Mouse (Mus musculus): ENCODE measurements around the gene Lrp5. TPM values are rescaled to one million over a fixed set of nuclear protein-coding genes. Genes with fewer than 3 reads are reported as not detected.

Gene Lrp5
- polyA plus RNA-seq, 1 experiment from 2014 or later = 3.6 TPM

DNA sequence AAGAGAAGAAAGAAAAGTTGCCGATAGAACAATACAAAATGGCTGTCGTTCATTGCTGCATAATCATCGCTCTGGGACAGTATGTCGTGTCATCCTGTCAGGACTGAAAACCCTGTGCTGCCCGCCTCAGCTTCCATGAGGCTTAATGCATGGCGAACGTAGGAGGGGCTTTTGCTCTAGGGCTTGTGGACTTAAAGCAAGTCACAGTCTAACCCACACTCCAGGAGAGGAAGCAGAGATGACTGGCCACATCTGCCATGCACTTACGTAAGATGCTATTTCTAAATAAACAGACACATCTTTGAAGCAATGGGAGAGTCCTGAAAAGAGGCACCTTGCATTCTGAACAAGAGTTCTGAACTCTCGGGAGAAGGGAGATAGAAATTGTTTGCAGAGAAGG is 36.8 kb upstream of the Lrp5 start:
- TF ChIP-seq CTCF (IDR thresholded peaks at IDR 0.05; ENCODE audit: low read depth) = no peak
- TF ChIP-seq EP300 (IDR thresholded peaks at IDR 0.05; ENCODE audit: low read depth) = no peak
- no peak for ATAC-seq
- WGBS (ENCODE audit: insufficient replicate concordance) = 80% methylated on average over 9 of the region's 9 CpGs

DNA sequence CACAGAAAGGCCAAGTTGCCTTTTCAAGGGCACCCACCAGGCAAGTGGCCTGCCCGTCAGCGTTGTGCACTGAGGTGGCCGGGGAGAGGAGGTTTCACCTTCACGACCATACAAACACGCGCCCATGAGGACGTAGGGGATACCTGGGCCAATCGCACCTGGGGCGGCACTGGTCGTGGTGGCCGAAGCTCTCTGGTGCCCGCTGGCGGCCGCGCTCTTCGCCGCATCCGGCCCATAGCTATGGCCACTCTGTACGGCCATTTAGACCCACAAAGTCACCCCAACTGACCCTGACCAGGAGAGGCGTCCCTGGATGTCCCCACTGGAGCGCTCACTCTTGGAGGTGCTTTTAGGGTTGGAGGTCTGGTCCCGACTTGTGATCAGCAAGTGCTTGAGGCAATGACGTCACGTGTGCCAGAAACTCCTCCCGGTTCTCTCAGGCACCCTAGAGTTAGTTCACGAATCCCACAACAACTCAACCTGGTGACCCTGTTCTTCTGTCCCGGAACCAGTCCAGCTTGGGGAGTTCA is 33.1 kb upstream of the Lrp5 start:
- WGBS (ENCODE audit: insufficient replicate concordance) = under 1% methylated on average over 27 of the region's 27 CpGs
- Histone ChIP-seq H3K9me3 (ENCODE audit: low read length) (peaks cover 3% of the 10 kb centered on the region; the same call in 1 of the 2 replicates), H3K36me3 (replicated peaks; ENCODE audit: insufficient read depth, low read length) (peaks cover 30% of the 10 kb centered on the region), H3K4me3 (ENCODE audit: low read depth, low read length) (peak overlapping the region; percentile 48), H3K27me3 (ENCODE audit: insufficient read depth, low read length) (no peaks in the 10 kb centered on the region), H3K9ac (replicated peaks) (peak overlapping the region; percentile 61), H3K4me2 (ENCODE audit: low read depth, low read length) (peak overlapping the region; percentile 87), H3K27ac (ENCODE audit: low read depth) (peak overlapping the region; percentile 76), H3K4me1 (ENCODE audit: insufficient read depth) (peaks cover 15% of the 10 kb centered on the region)
- DNase-seq = peak; percentile 81
- peak; percentile 78 for TF ChIP-seq CTCF (IDR thresholded peaks at IDR 0.05; ENCODE audit: low read depth)
- no peak for TF ChIP-seq EP300 (IDR thresholded peaks at IDR 0.05; ENCODE audit: low read depth)
- ATAC-seq = peak; percentile 85

More for the DNA sequence above, 36.8 kb upstream of the Lrp5 start:
- Histone ChIP-seq H3K9ac (replicated peaks) (no peak overlapping the region), H3K9me3 (ENCODE audit: low read length) (peaks cover 3% of the 10 kb centered on the region; the same call in 1 of the 2 replicates), H3K27me3 (ENCODE audit: insufficient read depth, low read length) (no peaks in the 10 kb centered on the region), H3K4me3 (ENCODE audit: low read depth, low read length) (no peak overlapping the region), H3K36me3 (replicated peaks; ENCODE audit: insufficient read depth, low read length) (no peaks in the 10 kb centered on the region), H3K4me1 (ENCODE audit: insufficient read depth) (peaks cover 15% of the 10 kb centered on the region), H3K4me2 (ENCODE audit: low read depth, low read length) (no peak overlapping the region), H3K27ac (ENCODE audit: low read depth) (no peak overlapping the region)
- DNase-seq = no peak

GRCm38 (mm10) chr19:3718481-3719361 is 32.4 kb upstream of the Lrp5 start:
- Histone ChIP-seq H3K4me3 (ENCODE audit: low read depth, low read length) (peak overlapping the region; percentile 48), H3K4me1 (ENCODE audit: insufficient read depth) (peaks cover 17% of the 10 kb centered on the region), H3K9me3 (ENCODE audit: low read length) (0 out of 2 replicates have a peak, but pooled peaks cover under 1% of the 10 kb centered on the region), H3K27ac (ENCODE audit: low read depth) (peak overlapping the region; percentile 76), H3K4me2 (ENCODE audit: low read depth, low read length) (peak overlapping the region; percentile 87), H3K36me3 (replicated peaks; ENCODE audit: insufficient read depth, low read length) (peaks cover 30% of the 10 kb centered on the region), H3K27me3 (ENCODE audit: insufficient read depth, low read length) (no peaks in the 10 kb centered on the region), H3K9ac (replicated peaks) (peak overlapping the region; percentile 61)
- no peak for TF ChIP-seq EP300 (IDR thresholded peaks at IDR 0.05; ENCODE audit: low read depth)
- peak; percentile 68 for TF ChIP-seq CTCF (IDR thresholded peaks at IDR 0.05; ENCODE audit: low read depth)
- peak; percentile 82 for ATAC-seq
- WGBS (ENCODE audit: insufficient replicate concordance) = 38% methylated on average over 19 of the region's 19 CpGs
- peak; percentile 75 for DNase-seq

DNA sequence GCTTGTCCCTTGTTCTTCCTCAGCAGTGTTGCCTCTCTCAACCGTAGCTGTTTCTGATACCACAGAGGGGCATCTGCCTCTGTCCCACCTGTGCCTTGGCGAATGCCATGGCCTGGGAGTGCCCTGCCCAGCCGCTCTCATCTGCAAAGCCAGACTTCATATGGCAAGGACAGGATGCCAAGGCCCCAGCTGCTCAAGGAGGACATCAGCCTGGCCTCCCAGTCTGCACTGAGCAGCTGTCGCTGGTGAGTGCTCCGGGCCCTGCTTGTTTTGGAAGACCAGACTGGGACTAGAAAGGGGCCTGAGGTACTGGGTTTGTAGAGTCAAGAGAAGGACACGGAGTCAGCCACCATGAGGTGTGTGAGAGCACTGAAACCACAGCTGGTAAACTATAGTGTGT is 28.0 kb upstream of the Lrp5 start:
- Histone ChIP-seq H3K36me3 (replicated peaks; ENCODE audit: insufficient read depth, low read length) (peaks cover 32% of the 10 kb centered on the region), H3K27ac (ENCODE audit: low read depth) (no peak overlapping the region), H3K27me3 (ENCODE audit: insufficient read depth, low read length) (no peaks in the 10 kb centered on the region), H3K4me1 (ENCODE audit: insufficient read depth) (peaks cover 14% of the 10 kb centered on the region), H3K4me3 (ENCODE audit: low read depth, low read length) (no peak overlapping the region), H3K9ac (replicated peaks) (no peak overlapping the region), H3K9me3 (ENCODE audit: low read length) (no peaks in the 10 kb centered on the region), H3K4me2 (ENCODE audit: low read depth, low read length) (no peak overlapping the region)
- ATAC-seq (no peak), DNase-seq (no peak)
- WGBS (ENCODE audit: insufficient replicate concordance) = 83% methylated on average over 6 of the region's 6 CpGs
- no peak for TF ChIP-seq EP300 (IDR thresholded peaks at IDR 0.05; ENCODE audit: low read depth)
- no peak for TF ChIP-seq CTCF (IDR thresholded peaks at IDR 0.05; ENCODE audit: low read depth)

GRCm38 (mm10) chr19:3710436-3710835 is 24.1 kb upstream of the Lrp5 start:
- H3K36me3 ChIP-seq (replicated peaks; ENCODE audit: insufficient read depth, low read length) = peaks cover 9% of the 10 kb centered on the region
- DNase-seq (no peak), ATAC-seq (no peak)
- no peaks in the 10 kb centered on the region for H3K9me3 ChIP-seq (ENCODE audit: low read length)
- peak overlapping the region; percentile 72; the same call in 1 of the 2 replicates for H3K4me3 ChIP-seq (ENCODE audit: low read depth, low read length)
- H3K9ac ChIP-seq (replicated peaks) = no peak overlapping the region; the same call in 1 of the 2 replicates
- H3K27ac ChIP-seq (ENCODE audit: low read depth) = peak overlapping the region; percentile 98
- H3K4me2 ChIP-seq (ENCODE audit: low read depth, low read length) = peak overlapping the region; percentile 86
- WGBS (ENCODE audit: insufficient replicate concordance) = 77% methylated on average over 2 of the region's 2 CpGs
- peaks cover 8% of the 10 kb centered on the region for H3K4me1 ChIP-seq (ENCODE audit: insufficient read depth)
- H3K27me3 ChIP-seq (ENCODE audit: insufficient read depth, low read length) = no peaks in the 10 kb centered on the region
- no peak for TF ChIP-seq CTCF (IDR thresholded peaks at IDR 0.05; ENCODE audit: low read depth)
- TF ChIP-seq EP300 (IDR thresholded peaks at IDR 0.05; ENCODE audit: low read depth) = no peak
